Mouse (Mus musculus): ENCODE measurements around the gene Smarcd1.

Smarcd1 gene

GRCm38 (mm10) chr15:99701999-99702900, at the start of gene Smarcd1:
Gene Smarcd1 (plus strand): TSS chr15:99702129.
- DNase-seq (ENCODE audit: low read depth, low spot score), result peak; percentile 94

GRCm38 (mm10) chr15:99653291-99653690, 48.6 kb upstream of the Smarcd1 start:
- DNase-seq (ENCODE audit: low read depth, low spot score), result no peak

GRCm38 (mm10) chr15:99653876-99654275, 48.1 kb upstream of the Smarcd1 start:
- no peak for DNase-seq (ENCODE audit: low read depth, low spot score)

- DNase-seq (ENCODE audit: low read depth, low spot score), result no peak
Measured at GRCm38 (mm10) chr15:99655956-99656355, 46.0 kb upstream of the Smarcd1 start.

GRCm38 (mm10) chr15:99658437-99658836, 43.5 kb upstream of the Smarcd1 start:
- DNase-seq (ENCODE audit: low read depth, low spot score), result no peak

- DNase-seq (ENCODE audit: low read depth, low spot score), result no peak
Measured at GRCm38 (mm10) chr15:99661121-99661830, 40.7 kb upstream of the Smarcd1 start.

- DNase-seq (ENCODE audit: low read depth, low spot score), result no peak
Measured at GRCm38 (mm10) chr15:99662371-99662770, 39.6 kb upstream of the Smarcd1 start.

GRCm38 (mm10) chr15:99663964-99664599, 37.8 kb upstream of the Smarcd1 start:
- no peak for DNase-seq (ENCODE audit: low read depth, low spot score)

GRCm38 (mm10) chr15:99664600-99665451, 37.1 kb upstream of the Smarcd1 start:
- no peak for DNase-seq (ENCODE audit: low read depth, low spot score)

GRCm38 (mm10) chr15:99667544-99667943, 34.4 kb upstream of the Smarcd1 start:
- no peak for DNase-seq (ENCODE audit: low read depth, low spot score)

- DNase-seq (ENCODE audit: low read depth, low spot score), result peak; percentile 76
Measured at GRCm38 (mm10) chr15:99668881-99669280, 33.0 kb upstream of the Smarcd1 start.

- DNase-seq (ENCODE audit: low read depth, low spot score), result no peak
Measured at GRCm38 (mm10) chr15:99669392-99669791, 32.5 kb upstream of the Smarcd1 start.

GRCm38 (mm10) chr15:99670154-99670821, 31.6 kb upstream of the Smarcd1 start, which contains the start of gene Asic1:
Gene Asic1 (plus strand): TSS chr15:99670368.
- no peak for DNase-seq (ENCODE audit: low read depth, low spot score)

- DNase-seq (ENCODE audit: low read depth, low spot score), result no peak
Measured at GRCm38 (mm10) chr15:99670964-99671670, 30.8 kb upstream of the Smarcd1 start.

- no peak for DNase-seq (ENCODE audit: low read depth, low spot score)
Measured at GRCm38 (mm10) chr15:99671783-99672182, 30.1 kb upstream of the Smarcd1 start.

GRCm38 (mm10) chr15:99674866-99675265, 27.1 kb upstream of the Smarcd1 start:
- no peak for DNase-seq (ENCODE audit: low read depth, low spot score)

GRCm38 (mm10) chr15:99677089-99677488, 24.8 kb upstream of the Smarcd1 start:
- no peak for DNase-seq (ENCODE audit: low read depth, low spot score)

GRCm38 (mm10) chr15:99678063-99678800, 23.7 kb upstream of the Smarcd1 start:
- DNase-seq (ENCODE audit: low read depth, low spot score), result peak; percentile 69

GRCm38 (mm10) chr15:99679008-99679407, 22.9 kb upstream of the Smarcd1 start:
- no peak for DNase-seq (ENCODE audit: low read depth, low spot score)
